Mouse (Mus musculus): ENCODE results near the gene Pcgf2.
"Not testable (repeated sequence)": the region's sequence is repeated elsewhere in the genome, so short reads cannot be mapped to it uniquely, and the experiment has no call there.

Pcgf2 gene

DNA sequence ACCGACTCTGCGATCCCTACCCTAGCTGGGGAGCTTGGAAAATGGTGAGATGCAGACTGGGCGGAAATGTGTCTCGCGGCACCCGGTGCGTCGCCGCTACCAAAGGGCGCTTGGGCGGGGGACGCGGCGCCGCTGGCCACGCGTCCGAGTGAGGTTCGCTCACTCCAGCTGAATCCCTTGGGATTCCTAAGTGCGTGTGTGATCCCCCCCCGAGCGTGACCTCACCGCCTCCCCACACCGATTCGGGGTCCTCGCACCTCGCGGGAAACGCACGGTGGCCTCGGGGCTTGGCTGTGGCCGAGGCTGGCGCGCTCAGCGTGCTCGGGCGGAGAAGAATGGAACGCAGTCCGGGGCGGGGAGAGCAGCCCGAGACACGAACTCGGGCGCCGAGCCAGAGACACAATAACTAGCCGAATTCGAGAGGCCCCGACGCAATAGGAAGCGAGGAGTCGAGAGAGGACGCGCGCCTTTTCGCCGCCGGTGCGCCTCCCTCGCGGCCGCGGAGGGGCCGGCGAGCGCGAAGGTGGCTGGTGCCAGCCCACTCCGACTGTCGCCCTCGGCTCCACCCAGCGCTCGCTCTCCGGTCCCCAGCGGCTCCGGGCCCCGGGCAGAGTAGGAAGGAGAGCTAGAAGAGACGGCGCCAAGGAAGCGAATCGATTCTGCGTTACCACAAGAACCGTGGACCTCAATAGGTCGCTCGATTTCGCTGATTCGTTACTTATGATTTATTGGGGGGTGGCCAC is at the start of gene Pcgf2:
TSS of gene Pcgf2 (minus strand) at position 495 of the 743 bp plus-strand sequence.
- peak; percentile 88 for DNase-seq (ENCODE audit: inconsistent ontology term)

DNA sequence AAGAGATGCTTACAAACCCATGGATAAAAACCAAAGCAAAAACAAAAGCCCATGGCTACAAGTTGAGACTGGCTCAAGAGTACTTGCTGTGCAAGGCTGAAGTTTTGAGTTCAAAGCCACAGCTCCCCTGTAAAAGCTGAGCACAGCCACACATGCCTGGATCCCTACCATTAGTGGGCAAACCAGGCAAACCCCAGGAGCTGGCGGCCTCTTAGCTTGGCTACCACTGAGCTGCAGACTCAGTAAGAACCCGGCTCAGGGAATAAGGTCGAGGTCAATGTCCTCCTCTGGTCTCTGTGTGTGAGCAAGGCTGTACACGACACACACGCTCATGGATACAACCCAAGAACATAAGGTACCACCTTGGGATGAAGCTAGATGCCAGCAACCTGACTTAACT is 48.2 kb upstream of the Pcgf2 start:
- no peak for DNase-seq (ENCODE audit: inconsistent ontology term)

DNA sequence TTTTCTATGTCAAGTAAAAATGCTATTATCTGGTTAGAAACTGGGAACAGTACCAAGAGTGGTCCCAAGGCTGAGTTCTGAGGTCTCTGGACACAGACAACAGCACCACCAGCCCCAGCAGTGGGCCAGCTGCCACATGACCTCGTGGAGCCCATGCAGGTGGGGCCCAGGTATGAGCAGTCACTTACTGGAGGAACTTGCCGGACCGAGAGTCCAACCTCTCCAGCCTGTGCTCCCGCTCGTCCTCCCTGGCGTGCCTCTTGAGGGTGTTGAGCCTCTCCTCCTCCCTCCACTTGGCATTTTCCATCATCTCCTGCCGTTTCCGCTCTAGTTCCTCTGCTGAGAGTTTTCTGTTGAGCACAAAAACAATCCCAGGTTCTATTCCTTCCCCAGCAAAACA is 47.5 kb upstream of the Pcgf2 start:
- no peak for DNase-seq (ENCODE audit: inconsistent ontology term)

DNA sequence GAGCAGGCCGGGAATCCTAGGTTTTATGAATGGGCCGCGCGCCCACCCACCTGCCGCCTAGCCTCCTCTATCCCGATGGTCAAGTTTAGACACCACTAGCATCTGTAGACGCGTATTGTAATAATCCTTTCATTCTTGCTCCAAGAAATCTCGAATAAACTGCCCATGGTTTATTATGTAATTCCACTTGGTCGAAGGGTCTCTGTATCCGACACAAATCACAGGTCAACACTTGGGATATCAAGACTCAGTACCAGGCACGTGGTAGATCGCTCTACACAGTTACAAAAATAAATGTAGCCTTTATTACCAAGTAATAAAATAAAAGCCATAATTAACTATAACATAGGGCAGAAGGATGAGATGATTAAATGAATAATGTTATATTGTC is 45.0 kb upstream of the Pcgf2 start:
- no peak for DNase-seq (ENCODE audit: inconsistent ontology term)

DNA sequence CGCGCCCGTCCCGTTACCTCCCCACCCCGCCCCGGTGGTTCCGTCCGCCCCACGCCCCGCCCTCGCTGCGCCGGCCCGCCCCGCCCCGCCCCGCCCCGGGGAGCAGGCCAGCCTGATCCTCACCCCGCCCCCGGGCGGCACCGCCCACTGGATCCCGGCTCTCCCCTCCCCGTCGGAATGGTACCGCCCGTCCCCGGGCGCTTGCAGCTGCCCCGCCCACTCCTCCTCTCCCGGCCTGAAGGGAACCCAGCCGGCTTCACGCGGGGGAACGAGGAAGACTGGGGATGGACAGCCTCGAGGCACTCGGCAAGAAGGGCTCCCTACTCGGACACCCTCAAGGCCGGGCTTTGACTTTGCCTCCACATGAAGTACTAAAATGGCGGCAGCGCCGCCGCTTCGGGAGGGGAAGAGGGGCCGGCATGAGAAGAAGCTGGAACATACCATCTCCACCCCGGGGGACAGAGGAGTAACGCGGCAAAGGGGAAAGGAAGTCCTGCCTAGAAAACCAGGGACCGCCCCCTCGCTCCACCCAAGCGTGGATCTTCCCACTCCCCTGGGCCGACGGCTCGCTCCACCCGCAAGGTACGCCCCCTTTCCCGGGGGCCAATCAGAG is 44.5 kb upstream of the Pcgf2 start:
- peak; percentile 100 for DNase-seq (ENCODE audit: inconsistent ontology term)

DNA sequence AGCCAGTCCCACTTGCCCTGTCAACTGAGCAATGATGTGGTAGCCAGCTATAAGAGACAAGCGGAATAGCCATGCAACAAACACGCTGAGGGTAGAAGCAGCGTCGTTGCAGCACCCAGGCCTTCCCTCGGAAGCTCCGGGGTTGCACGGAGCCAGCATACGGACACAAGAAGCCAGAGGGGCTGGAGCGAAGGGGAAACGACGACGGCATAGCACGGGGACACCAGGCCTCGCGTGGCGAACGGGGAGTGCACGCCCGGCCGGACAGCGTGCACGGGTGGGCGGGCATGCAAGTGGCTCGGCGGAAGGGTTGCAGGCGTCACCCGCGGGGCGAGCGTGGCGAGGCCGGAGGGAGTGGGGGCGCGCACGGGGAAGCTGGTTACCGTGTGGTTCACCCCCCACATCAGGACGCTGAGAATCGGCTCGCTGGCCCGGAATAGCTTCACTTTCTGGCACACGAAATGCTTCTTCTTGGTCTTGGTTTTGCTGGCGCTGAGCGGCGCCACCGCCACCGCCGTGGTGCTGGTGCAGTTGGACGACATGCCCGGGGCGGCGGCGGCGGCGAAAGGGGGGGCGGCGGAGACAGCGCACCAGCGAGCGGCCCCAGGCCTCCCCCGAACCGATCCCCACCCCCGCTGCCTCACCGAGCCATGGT is 43.9 kb upstream of the Pcgf2 start, which contains the start of gene Pip4k2b:
TSS of gene Pip4k2b (minus strand) at position 642 of the 655 bp plus-strand sequence.
- DNase-seq (ENCODE audit: inconsistent ontology term), result peak; percentile 29

DNA sequence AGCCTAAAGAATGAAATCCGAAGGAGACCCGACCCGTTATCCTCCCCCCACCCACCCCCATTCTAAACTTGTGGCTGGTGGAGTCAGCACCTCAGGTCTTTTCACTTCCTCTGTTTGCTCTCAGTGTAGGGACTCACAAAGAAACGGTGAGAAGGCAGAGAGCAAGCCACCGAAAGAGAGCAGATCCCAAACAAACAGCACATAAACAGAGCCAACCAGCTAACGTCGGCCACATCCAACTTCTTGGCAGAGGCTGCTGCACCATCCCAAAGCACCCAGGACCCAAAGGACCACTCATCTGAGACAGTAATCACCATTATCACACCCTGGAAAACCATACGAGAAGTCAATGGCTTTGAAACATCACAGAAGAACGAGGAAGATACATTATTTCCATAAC is 43.1 kb upstream of the Pcgf2 start:
- DNase-seq (ENCODE audit: inconsistent ontology term), result no peak

DNA sequence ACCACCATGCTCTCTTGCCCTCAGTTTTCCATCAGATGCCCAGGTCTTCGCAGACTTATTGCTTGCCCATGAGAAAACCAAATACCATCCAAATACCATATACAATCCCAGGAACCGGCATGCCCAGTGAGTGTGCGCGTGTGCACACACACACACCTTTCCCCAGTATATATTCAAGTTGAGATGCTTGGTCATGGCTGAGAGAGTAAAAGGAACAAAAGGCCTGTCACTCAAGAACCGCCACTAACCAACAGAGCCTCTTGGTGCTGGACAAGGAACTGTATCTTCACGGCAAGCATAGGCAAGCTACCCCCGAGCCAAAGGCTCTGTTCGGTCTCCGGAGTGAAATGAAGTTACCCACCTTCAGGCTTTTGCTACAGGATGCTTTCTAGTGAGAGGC is 42.3 kb upstream of the Pcgf2 start:
- DNase-seq (ENCODE audit: inconsistent ontology term), result no peak

DNA sequence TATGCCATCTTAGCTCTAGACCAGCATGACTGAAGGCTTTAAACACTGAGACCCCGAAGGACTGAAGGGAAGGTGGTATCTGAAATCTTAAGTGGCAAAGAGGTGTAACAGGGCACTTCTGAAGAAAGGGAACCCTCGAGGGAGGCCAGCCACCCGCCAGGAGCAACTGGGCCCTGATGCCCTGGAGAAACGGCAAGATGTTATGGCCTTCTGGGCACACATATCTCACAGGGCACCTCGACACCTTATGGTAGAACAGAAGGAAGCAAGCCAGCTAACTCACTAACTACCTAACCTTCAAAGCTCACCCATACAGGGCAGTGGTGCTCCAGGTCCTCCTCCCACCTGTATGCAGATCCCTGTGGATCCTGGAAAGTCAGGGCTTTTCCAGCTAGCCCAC is 41.9 kb upstream of the Pcgf2 start:
- DNase-seq (ENCODE audit: inconsistent ontology term), result no peak

DNA sequence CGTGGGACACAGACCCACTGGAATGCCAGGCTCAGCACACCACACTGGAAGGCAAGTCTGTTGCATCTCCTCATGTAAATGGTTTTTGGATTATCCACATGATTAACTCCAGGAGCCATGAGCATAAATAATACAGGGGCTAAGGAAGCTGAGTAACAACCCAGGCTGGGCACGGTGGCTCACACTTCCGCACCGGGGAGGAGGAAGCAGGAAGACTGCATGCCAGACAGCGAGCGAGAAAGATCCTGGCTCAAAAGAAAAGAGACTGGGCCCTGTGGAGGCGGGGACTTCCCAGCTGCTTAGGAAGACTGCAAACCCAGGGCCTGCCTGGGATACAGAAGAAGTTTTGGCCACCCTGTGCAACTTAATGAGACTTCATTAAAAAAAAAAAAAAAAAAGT is 39.9 kb upstream of the Pcgf2 start:
- peak; percentile 84 for DNase-seq (ENCODE audit: inconsistent ontology term)

DNA sequence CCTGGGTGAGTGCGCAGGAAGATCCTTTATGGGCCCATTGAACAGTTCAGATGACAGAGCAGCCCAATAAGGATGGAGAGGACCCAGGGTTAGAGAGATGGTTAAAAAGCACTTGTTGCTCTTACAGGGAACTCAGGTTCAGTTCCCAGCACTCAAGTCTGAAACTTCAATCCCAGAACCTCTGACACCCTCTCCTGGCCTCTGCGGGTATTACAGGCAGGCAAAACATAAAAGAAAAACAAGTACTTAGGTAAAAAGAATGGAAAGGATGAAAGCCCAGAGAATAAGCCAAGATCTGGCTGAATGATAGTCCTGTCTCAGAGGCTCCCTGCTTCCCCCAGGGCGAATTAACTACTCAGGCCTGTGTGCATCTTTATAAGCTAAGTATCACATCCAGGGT is 38.9 kb upstream of the Pcgf2 start:
- no peak for DNase-seq (ENCODE audit: inconsistent ontology term)

DNA sequence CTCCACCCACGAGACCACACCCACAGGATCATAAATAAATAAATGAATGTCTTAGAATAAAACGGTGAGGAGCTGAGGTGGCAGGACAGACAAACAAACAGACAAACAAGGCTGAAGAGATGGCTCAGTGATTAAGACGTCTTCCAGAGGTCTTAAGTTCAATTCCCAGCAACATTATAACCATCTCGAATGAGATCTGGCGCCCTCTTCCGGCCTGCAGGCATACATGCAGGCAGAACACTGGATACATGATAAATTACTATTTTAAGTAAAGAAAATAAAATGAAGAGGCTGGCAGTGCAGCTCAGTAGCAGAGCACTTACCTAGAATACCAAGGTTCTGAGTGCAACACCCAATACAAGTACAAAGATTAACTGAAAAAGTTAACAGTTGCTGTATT is 38.4 kb upstream of the Pcgf2 start:
- DNase-seq (ENCODE audit: inconsistent ontology term), result no peak

DNA sequence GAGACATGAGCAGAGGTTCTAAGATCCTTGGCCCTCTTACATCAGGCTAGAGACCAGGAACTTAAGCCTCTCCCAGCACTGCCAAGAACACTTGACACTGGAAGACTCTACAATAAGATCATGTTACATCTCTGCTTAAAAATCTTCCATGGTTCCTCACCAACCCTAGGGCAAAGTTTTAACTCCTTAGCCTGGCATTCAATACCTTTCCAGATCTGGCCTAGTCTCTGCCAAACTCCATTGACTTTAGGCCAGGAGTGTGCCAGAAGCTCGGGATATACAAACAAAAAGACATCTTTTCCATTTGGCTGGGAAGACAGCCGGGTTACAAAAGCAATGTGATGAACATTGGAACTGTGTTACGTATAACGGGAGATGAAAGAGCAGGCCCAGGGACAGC is 37.3 kb upstream of the Pcgf2 start:
- no peak for DNase-seq (ENCODE audit: inconsistent ontology term)

DNA sequence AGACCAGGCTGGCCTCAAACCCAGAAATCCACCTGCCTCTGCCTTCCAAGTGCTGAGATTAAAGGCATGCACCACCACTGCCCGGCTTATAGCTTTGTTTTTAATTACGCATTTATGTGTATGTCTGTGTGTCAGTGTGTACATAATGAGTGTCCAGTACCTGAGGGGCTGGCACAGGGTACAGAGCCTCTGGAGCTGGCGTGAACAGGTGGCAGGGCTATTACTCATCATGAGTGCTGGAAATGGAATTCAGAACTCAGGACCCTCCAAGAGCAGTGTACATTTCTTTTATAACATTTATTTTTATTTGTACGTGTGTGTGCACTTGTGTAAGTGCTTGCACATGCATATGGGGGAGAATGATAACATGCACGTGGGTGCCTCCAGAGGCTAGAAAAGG is 36.3 kb upstream of the Pcgf2 start:
- no peak for DNase-seq (ENCODE audit: inconsistent ontology term)

DNA sequence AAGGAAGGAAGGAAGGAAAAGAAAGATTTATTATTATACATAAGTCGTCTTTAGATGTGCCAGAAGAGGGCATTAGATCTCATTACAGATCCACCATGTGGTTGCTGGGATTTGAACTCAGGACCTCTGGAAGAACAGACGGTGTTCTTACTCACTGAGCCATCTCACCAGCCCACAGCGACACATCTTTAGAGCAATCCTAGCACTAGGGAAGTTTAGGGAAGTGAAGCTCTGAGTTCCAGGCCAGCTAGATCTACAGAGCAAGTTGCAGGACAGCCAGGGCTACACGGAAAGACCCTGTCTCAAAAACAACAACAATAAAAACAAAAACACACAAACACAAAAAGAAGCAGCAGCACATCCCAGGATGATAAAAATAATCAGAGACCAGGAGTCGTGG is 34.5 kb upstream of the Pcgf2 start:
- not testable (repeated sequence) for DNase-seq (ENCODE audit: inconsistent ontology term)

DNA sequence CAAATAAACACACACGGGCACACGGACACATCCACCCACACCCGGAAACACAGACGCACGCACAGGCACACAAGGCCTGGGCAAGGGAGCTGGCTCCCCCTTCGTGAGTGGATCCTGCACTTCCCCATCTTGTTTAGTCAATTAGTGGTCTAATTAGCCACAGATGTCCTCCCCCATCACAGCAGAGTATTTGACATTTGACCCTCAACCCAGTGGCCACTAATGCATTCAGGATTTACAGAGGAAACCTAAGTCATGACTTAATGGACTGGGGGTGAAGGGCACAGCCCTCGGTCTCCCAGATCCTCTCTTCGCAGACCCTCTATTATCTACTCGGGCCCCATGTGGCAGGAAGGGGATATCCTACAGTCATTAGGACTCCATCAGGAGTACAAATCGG is 33.4 kb upstream of the Pcgf2 start:
- DNase-seq (ENCODE audit: inconsistent ontology term), result no peak

DNA sequence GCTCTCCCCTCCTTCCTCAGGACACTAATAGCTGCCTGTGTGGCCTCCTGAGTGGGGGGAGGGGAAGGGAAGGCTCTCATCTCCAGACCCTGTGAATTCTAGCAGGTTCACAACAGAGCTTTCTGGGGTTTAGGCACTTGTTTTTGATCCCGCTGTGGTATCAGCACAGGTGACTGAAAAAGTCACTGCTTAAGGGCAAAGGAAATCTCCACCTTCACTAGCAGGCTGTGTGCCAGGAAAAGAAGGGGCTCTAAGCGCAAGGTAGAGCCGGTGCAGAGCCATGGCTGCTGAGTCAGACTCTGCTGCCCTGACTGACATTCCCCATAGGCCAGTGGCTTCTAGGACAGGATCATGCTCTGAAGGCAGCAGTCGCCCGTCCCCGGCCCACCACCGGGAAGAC is 28.4 kb upstream of the Pcgf2 start:
- DNase-seq (ENCODE audit: inconsistent ontology term), result peak; percentile 41

DNA sequence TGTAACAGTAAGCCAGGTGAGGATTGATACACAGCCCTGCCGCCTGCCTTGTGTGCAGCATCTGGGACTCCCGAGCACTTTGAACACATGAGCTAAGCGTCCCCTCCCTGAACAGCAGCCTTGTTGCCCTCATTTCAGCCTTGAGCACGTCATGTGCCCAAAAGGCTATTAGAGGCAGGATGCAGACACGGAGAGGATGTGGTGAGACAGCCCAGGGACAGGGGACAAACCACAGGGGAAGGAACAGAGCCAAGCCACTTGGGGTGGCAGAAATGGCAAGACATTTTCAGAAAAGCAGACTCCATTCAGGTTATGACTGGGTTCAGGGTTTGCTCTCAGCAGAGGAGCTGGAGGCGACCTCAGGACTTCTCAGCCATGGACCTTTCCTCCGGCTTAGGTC is 28.0 kb upstream of the Pcgf2 start:
- peak; percentile 47 for DNase-seq (ENCODE audit: inconsistent ontology term)

DNA sequence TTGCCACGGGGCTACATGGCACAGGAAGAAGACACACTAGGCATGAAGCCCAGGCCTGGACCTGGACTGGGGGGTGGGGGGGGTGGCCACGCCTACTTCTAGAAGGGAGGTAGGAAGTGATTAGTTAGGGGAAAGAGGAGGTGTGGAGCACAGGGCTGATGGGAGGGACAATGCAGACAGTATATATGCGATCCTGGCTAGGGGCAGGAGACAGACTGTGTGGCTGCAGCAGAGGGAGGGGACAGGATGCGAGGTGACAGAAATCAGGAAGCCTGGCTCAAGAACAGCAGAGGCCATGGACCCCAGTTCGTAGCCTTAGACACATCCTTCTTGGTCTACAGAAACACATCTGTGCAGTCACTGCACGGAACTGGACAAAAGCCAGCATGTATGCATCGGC is 23.4 kb upstream of the Pcgf2 start:
- no peak for DNase-seq (ENCODE audit: inconsistent ontology term)

DNA sequence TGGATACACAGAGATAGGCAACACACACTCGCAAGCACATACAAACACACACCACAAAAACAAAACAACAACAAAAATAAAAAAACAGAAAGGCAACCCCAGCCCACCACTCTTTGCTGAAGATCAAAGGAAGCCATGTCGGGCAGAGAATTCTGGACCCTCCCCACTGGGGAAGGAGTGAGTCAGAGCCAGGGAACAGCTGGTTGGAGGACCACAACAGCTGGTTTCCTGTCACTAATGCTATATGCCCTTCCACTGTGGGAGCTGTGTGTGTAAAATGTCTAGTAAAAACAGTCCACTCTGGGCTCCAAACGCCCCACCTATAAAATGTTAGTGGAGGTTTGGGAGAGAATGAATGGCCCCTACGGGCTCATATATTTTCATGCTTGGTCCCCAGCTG is 21.0 kb upstream of the Pcgf2 start:
- DNase-seq (ENCODE audit: inconsistent ontology term), result no peak

DNA sequence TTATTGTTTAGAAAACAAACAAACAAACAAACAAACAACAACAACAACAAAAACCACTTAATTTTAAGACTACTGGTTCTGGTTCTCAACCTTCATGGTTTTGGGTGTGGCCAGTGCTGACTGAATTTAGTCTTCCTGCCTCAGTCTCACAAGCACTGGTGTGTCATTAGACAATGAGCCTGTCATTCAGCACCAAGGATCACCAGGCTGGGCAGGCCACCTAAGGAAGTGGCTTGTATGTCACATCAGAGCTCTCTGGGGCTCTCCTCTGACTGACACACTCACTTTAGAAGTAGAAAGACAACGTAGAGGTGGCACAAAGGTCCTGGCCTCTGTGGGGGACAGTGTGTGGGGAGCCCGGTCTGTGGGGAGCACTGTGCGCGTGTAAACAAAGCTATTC is 18.7 kb upstream of the Pcgf2 start:
- DNase-seq (ENCODE audit: inconsistent ontology term), result no peak

DNA sequence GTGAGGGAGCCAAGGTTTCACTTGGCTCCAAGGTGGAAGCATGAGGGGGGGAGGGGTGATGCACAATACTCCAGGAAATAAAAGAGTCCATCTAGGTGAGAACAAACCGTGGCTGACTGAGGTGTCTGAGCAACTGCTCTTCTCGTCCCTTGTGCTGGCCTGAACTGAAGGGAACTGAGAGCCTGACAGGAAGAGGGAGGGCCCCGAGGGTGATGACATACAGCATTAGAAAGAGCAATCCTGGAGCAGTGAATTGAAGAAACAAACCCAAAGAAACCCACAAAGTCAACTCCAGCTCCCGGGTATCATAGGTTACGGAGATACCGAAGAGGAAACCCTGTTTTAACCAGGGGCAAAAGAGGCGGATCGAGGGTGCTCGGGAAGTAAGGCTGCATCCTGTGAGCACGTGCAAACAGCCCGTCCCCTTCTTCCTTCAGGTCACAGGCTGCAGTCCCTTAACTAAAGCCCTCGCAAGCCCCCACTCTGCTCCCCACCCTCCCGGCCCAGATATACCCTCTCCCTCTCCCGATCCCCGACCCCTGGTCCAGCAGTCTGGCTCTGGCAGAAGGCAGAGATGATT is 18.1 kb upstream of the Pcgf2 start:
- DNase-seq (ENCODE audit: inconsistent ontology term), result no peak

Data from Muller cell, postnatal 12 days (primary cell).